Mouse (Mus musculus): ENCODE measurements around the gene Abhd16a.

- TF ChIP-seq GATA1 (IDR thresholded peaks at IDR 0.05; ENCODE audit: borderline replicate concordance, low read length) (no peak), FLI1 (IDR thresholded peaks at IDR 0.05; ENCODE audit: low read length) (no peak)
Observed at GRCm38 (mm10) chr17:35140490-35140996, 51.5 kb downstream of the Abhd16a start.
